Mouse (Mus musculus) kidney, postnatal 4 days (tissue): ENCODE results near the gene Has1.
"Not testable (repeated sequence)": the region's sequence is repeated elsewhere in the genome, so short reads cannot be mapped to it uniquely, and the experiment has no call there.

Experiments
- DNase-seq, 2 experiments: peaks; one replicate each; pipeline ENCODE4 v3.0.0; 2021; ENCODE audit warnings: mixed read lengths in 2 of 2

Has1 gene

GRCm38 (mm10) chr17:17855064-17855838 lies at the start of gene Has1:
Has1 (minus strand) TSS chr17:17855205.
- no peak for DNase-seq

DNA sequence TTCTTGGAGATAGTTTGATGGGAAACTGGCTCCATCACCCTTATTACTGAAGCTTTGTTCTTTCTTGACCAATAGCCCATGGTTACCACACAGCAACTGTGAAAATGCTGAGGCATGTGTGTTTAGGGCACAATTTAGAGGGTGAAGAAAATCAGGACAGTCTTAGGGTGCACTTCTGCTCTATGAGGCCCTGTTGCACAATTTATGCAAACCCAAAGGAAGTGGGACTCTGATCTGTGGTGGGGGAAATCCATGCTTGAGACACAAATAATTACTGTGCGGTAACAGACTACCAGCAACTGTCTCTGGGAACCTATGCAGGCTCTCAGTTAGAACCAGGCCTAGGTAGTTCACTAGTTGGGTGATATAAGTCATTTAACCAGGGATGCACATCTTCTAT lies 45.8 kb upstream of the Has1 start:
- no peak for DNase-seq

DNA sequence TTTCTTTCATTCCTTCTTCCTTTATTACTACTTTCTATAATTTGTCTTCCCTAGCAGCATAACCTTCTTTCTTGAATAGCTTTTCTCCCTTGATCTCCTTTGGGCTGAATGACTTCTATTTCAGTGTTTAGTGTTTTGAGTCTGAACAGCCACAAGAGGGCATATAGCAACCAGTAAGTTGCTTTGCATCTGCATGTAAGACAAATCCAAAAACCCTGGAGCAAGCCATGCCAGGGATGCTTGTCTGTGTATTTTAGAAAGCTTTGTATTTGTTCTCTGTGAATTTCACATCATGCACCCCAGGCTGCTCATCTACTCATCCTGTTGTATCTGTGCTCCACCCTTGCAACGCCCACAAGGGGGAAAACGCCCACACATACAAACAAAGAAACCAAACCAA lies 44.3 kb upstream of the Has1 start:
- no peak for DNase-seq

- DNase-seq: peak; percentile 10 to 19
Measured at GRCm38 (mm10) chr17:17896039-17896438, 41.0 kb upstream of the Has1 start.

DNA sequence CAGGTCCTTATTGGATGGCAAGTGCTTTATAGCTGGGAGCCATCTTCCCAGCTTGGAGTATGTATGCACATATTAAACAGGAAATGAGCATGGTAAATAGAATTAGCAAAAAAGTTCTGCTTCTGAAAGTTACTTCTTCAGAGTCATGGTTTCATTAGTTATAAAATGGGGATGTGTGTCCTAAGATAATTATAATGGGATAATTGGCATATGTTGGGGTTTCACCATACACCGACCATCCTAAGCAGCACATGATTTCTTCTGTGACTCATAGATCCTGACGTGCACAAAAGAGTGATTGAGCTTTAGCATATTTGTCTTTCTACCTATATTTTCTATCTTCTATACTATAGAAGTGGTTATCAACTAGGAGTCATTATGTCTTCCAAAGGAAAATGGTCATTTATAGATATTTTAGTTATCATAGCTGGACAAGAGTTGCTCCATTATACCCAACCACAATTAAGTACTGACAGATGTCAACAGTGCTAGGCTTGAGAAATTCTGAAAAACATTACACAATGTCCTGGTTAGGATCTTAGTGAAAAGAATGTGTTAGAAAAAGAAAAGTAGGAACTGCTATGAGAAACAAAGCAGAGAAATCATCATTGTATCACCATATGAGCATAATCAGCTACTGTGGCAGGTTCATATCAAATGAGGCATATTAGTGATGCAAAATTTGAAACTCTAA lies 34.9 kb upstream of the Has1 start:
- DNase-seq: no peak

DNA sequence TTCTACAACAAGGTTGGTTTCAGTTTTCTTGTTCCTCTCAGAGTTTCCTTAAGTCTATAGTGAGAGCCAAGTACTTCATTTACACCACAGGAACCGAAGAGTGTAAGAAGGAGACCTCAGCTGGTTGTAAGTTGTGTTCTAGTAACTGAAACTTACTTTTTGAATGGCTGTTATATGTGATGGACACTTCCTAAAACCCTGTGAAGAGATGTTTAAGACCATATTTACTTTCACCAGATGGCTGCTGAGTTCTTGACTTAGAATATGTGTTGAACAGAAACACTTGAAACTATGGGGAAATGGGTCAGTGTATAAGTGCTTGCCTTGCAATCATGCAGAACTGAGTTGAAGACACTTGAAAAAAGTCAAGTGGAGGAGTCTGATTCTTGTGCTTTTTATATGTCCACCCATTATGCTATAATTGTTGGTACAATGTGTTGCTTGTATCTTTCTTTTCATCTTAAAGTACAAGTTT lies 32.8 kb upstream of the Has1 start, which contains the start of the genes Fpr2 and Fpr3:
Gene Fpr2, plus strand, starts transcription at position 51 of the 475 bp plus-strand sequence.
Gene Fpr3, plus strand, starts transcription at position 79 of the 475 bp plus-strand sequence.
- DNase-seq: no peak

GRCm38 (mm10) chr17:17883840-17884239 lies 28.8 kb upstream of the Has1 start, which contains the start of gene Fpr1:
Fpr1 (minus strand) TSS chr17:17883940.
- DNase-seq: no peak

DNA sequence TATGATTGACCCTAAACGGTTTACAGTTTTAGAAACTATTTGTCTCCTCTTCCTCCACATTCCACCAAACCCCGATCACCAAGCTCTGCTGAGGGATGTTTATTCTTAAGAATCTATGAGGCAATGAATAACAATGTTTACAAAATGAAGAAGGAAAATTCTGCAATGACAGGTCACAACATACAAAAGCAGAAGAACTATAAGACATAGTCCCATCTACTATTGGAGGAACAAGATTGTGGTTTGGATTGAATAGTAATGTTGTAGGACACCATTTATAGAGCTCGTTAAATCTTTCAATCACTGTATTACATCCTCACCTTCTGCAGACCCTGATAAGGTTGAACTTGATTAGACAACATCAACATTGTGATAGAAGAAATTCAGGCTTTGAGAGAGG lies 27.7 kb upstream of the Has1 start:
- DNase-seq: no peak

- DNase-seq: no peak
Measured at GRCm38 (mm10) chr17:17879347-17879746, 24.3 kb upstream of the Has1 start.

DNA sequence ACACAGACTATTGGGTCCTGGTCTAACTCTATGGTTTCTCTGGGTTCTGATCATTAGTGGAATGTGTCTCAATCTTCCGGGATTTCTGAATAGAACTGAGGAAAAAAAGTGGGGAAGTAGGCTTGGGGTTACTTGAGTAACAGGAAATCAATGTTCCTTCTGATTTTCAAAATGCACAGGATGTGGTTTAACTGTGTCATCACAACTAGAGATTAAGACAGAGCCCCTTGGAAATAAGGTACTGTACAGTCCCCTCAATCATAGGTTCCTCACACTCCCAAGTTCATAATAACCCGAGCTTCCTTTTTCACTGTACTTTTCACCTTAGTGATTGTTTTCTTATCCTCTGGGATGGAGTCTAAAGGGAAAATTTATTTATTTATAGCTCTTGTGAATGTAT lies 16.7 kb upstream of the Has1 start:
- no peak for DNase-seq

- no peak for DNase-seq
Measured at GRCm38 (mm10) chr17:17870892-17871550, 16.0 kb upstream of the Has1 start.

DNA sequence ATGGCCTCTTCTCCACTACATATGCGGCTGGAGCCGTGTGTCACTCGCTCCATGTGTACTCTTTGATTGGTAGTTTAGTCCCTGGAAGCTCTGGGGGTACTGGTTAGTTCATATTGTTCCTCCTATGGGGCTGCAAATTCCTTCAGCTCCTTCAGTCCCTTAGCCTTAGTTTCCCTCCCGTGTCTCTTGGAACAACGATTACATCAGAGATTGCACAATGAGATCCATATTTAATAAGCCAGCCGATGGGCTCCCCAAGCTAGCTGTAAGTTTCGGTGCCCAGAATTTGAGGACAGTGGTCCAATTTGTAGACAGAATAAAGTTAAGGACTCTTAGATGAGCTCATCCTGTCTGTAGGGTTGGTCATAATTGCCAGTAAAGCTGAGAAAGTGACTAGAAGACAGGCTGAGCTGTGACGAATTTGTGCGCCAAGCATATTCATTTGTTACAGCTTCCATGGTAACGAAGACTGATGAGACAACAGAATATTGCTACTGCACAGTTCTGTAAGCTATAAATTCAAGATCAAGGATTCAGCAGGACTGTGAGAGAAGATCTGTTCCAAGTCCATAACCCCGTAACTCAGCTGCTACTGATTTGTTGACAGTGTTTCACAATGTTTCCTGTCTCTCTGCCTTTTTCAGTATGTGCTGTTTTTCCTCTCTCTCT lies 11.9 kb upstream of the Has1 start:
- DNase-seq: no peak

- no peak for DNase-seq
Measured at GRCm38 (mm10) chr17:17865168-17865567, 10.2 kb upstream of the Has1 start.

DNA sequence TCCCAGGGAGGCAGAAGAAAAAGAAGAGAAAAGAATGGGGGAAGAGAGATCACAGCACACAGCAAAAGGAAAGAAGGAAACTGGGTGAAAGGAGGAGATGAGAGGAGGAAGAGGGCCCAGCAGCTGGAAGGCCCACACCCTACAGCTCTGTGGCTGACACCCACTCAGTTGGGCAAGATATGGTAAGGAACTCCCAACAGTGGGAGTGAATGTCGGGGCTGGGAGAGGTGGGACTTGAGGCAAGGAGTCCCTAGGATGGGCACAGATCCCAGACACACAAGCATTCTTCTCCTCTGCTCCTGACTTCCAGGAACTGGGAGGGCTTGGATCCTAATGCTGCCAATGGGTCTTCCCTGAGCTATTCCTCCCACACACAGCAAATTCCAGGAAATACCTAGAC lies 7.4 kb upstream of the Has1 start:
- no peak for DNase-seq

- DNase-seq: no peak
Measured at GRCm38 (mm10) chr17:17860110-17860509, 5.1 kb upstream of the Has1 start.

DNA sequence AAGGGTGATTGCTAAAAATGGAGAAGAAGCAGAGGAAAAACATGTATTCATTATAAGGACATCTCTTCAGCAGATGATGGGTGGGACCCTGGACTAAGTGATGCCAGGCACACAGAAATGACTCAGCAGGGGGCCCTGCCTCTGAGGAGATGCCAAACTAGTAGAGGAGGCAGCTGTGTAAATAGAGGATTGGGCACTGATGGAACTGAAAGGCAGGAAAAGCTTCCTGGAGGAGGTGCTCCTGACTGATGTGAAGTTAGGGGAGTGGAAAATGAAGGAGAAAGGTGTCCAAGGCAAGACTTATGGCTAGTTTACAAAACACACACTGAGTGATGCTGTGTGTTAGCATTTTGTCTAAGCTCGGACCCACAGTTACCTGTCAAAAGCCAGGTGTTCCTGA lies 2.4 kb upstream of the Has1 start:
- no peak for DNase-seq

GRCm38 (mm10) chr17:17856612-17857011 lies 1.6 kb upstream of the Has1 start:
- DNase-seq: no peak

DNA sequence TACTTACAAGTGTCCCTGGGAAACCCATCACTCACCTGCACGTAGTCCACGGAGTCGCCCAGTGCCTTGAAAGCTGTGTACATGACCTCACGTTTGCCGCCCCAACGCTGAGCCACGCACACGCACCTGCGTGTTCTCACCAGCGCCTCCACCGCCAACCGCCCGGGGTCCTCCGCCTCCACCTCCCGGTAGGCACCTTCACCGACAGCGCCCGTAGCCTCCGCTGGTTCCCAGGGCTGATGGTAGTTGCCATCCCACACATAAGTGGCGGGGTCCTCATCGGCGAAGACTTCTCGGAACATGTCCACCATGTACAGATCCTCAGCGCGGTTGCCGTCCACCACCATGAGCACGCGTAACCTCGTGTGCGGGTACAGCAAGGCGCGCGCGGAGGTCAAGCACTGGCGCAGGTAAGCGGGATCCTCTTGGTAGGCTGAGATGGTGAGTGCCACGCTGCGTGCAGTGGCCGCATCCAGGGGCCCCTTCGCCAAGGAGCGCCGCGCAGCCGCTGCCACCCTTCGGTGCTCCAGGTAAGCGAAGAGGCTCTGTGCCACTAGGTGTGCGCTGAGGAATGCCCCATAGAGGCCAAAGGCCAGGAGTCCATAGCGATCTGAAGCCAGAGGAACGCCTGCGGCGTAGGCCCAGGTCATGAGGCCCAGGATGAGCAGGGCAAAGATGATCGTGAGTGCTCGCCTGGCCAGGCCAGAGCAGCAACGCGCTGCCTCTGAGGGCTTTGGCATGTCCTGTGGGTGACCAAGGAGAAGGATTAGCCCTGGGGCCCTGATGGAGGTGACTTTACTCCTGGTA lies 4.9 kb downstream of the Has1 start:
- DNase-seq: no peak

DNA sequence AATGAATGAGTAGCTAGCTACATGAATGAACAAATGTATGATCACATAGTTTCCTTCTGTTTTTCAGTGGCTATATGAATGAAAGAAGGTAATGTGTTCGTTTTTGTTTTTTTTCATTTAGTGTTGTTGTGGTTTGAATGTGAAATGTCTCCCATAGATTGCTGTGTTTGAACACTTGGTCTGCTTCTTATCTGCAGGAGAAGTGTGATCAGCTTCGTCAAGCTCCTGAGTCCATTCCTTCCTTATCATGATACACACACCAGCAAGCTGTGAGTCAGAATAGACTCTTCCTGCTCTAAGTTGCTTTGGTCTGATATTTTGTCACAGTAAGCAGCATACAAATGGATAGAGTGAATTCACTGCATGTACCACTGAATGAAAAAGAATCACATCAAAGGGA lies 6.0 kb downstream of the Has1 start:
- no peak for DNase-seq

DNA sequence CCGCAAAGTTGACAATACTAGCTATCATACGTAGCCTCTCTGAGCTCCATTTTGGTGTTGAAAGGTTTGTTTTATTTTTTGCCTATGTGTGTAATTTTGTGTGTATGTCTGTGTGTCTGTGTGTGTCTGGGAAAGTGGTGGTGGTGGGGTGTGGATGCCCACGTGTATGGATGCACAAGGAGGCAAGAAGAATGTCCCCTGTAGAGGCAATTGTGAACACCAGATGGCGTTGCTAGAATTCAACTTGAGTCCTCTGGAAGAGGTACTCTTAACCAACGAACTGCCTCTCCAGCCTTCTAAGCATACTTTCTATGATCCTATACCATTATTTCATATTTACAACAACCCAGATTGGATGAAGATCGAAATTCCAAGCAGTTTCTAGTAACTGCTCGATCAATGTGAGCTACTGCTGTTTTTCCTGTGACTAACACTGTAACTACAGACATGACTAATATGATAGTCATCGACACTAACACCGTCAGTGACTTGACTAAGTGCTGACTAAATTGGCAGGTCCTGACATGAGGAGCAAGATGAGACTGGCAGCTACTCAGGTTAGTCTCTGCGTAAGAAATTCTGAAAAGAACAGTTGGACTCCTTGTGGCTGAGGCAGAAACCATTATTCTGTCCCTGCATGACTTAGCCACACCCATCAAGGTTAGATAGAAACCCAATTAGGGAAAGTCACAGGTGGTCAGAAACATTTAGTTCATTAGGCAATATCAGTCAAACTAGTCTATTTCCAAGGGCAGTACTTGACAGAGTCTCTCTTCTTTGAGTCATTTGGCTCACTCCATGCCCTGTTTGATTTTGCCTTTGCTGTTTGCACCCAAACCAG lies 9.6 kb downstream of the Has1 start:
- DNase-seq: peak; percentile 28 to 37

DNA sequence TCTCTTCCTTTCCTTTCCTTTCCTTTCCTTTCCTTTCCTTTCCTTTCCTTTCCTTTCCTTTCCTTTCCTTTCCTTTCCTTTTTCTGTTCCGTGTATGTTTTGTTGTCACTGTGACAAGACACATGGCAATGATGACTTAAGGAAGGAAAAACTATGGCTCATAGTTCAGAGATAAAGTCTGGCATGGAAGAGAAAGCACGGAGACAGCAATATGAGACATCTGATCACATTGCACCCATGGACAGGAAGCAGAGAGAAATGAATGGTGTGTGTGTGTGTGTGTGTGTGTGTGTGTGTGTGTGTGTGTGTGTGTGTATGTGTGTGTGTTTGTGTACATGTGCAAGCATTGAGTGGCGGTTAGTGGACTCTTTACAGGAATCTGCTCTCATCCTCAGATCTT lies 10.4 kb downstream of the Has1 start:
- not testable (repeated sequence) for DNase-seq
